In genomic region chr13:91529821-91530220, GRCm38 (mm10) we compare ENCODE assay signal across 20 mouse cellular contexts.
"Had no signal": no experiment of that assay in that cellular context is flagged by ENCODE, and none has a peak within 500 bp of the region (broad histone marks: within the 10 kb centered on the region; RNA-seq: fewer than 3 reads in every experiment).

No protein-coding gene starts in this region.

- H3K4me3 ChIP-seq: liver, embryonic 13.5 days; liver, embryonic 15.5 days; lung, embryonic 15.5 days; midbrain, embryonic 10.5 days; midbrain, embryonic 12.5 days; myocyte; neural tube, embryonic 13.5 days; neural tube, embryonic 15.5 days had no signal

- H3K27ac ChIP-seq: liver, embryonic 13.5 days; liver, embryonic 15.5 days; lung, embryonic 15.5 days; macrophage; midbrain, embryonic 10.5 days; midbrain, embryonic 12.5 days; neural tube, embryonic 13.5 days; neural tube, embryonic 15.5 days had no signal

- H3K4me1 ChIP-seq: liver, embryonic 13.5 days; liver, embryonic 15.5 days; lung, embryonic 15.5 days; midbrain, embryonic 10.5 days; midbrain, embryonic 12.5 days; neural tube, embryonic 13.5 days; neural tube, embryonic 15.5 days had no signal

- H3K27me3 ChIP-seq: liver, embryonic 13.5 days; liver, embryonic 15.5 days; lung, embryonic 15.5 days; midbrain, embryonic 12.5 days; neural tube, embryonic 13.5 days; neural tube, embryonic 15.5 days had no signal

- DNase-seq: liver; liver, embryonic 13.5 days; liver, postnatal 0 days; lung, adult 2 months; lung, postnatal 14 days; lung, postnatal 36 days; midbrain, embryonic 14.5 days; retina, postnatal 1 day; right cerebral cortex, adult 18-20 months; right cerebral cortex, postnatal 14 days; right cerebral cortex, postnatal 4 days; spleen, adult 18-20 months had no signal
